Mouse (Mus musculus) hematopoietic multipotent progenitor cell, adult 10-12 weeks (in vitro differentiated cells): ENCODE measurements around the gene Spns1. TPM values are rescaled to one million over a fixed set of nuclear protein-coding genes. Genes with fewer than 3 reads are reported as not detected.

Source experiments
- polyA plus RNA-seq: library from polyadenylated mRNA; stranded (reverse); fragments of >175 nt; gene quantifications from 2 replicates; pipeline ENCODE4 v1.2.3, GENCODE M21; 2012; ENCODE audit warnings: low replicate concordance

The Spns1 gene
- 66.4 and 139 TPM in 2 replicates for polyA plus RNA-seq

GRCm38 (mm10) chr7:126377278-126378158 is at the start of gene Spns1:
Gene Spns1, minus strand, starts transcription at chr7:126377450.

DNA sequence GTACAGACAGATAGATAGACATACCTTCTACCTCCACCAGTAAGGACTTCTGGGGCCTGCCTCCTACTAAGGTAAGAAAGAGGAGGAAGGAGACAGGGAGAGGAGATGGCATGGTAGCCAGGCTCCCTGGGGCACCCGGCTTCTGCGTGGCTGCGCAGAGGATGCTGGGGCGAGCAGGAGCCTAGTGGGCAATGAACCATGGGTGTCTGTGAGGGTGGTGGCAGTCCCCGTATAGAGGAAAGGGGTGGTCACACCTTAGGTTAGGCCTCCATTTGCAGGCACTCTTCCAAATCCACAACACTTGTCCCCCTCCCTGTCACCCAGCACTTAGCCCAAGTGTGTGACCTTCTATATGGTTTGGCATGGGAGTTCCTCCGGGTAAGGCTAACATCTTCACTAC is 37.5 kb upstream of the Spns1 start, which contains the start of gene Cd19:
TSS of gene Cd19 (minus strand) at position 165 of the 400 bp plus-strand sequence.

DNA sequence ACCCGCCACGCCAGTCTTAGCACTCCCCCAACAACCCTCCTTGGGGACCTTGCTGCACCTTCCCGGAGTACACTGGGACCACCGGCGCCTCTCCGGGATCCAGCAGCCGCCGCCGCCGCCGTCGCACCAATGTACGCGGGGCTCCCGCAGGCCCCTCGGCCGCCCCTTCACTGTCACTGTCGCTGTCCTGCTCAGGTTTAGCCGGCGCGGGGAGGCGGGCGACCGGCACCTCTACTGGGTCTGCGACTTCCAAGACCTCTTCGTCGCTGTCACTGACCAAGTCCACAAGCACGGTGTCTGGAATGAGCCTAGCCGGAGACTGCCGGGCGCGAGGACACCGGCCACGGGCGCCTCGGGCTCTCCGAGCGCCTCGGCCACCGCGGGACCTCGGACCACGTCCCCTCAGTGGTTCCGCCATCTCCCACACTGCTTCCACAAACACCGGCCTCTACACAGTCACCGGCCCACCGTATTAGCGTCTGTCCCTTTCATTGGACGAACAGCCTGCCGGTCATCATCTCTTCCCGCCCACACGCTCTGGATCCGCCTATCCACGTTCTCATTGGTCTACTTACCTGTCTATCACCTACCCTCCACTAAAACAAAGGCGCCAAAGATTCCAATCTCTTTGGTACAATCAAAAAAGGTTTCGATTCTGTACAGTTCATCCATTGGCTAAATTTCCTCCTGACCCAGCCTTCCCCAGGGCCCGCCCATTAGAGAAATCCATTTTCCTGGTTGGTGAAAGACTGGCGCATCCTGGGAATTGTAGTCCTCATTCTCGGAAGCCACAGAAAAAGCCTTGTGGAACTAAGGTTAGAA is 19.3 kb upstream of the Spns1 start, which contains the start of gene Nfatc2ip:
TSS of gene Nfatc2ip (minus strand) at position 440 of the 822 bp plus-strand sequence.

GRCm38 (mm10) chr7:126369393-126369792 is 7.9 kb downstream of the Spns1 start, which contains the start of gene Lat:
Gene Lat, minus strand, starts transcription at chr7:126369570.

Other genes with a start within 250 kb of the Spns1 start
- 206 and 227 TPM in 2 replicates for gene Xpo6, start 176.9 kb downstream of the Spns1 start, polyA plus RNA-seq
- 229 and 244 TPM in 2 replicates for gene Sbk1, start 104.8 kb downstream of the Spns1 start, polyA plus RNA-seq
- 188 and 207 TPM in 2 replicates for gene Lat, start 7.9 kb downstream of the Spns1 start, polyA plus RNA-seq
- gene Nfatc2ip, start 19.3 kb upstream of the Spns1 start, polyA plus RNA-seq, result 5.1 and 6.6 TPM in 2 replicates
- 103 and 270 TPM in 2 replicates for gene Cd19, start 37.4 kb upstream of the Spns1 start, polyA plus RNA-seq
- 198 and 348 TPM in 2 replicates for gene Rabep2, start 51.3 kb upstream of the Spns1 start, polyA plus RNA-seq
- 0.20 and 0.94 TPM in 2 replicates for gene Atp2a1, start 85.7 kb upstream of the Spns1 start, polyA plus RNA-seq
- gene Sh2b1, start 98.0 kb upstream of the Spns1 start, polyA plus RNA-seq, result 95.0 and 124 TPM in 2 replicates
- 18.1 and 40.0 TPM in 2 replicates for gene Tufm, start 109.9 kb upstream of the Spns1 start, polyA plus RNA-seq
- gene Atxn2l, start 126.0 kb upstream of the Spns1 start, polyA plus RNA-seq, result 600 and 1,323 TPM in 2 replicates
- gene Eif3c, start 189.0 kb upstream of the Spns1 start, polyA plus RNA-seq, result 43.4 and 50.0 TPM in 2 replicates
- 69.9 and 145 TPM in 2 replicates for gene Apobr, start 207.5 kb upstream of the Spns1 start, polyA plus RNA-seq
- 26.8 and 44.7 TPM in 2 replicates for gene Cln3, start 208.4 kb upstream of the Spns1 start, polyA plus RNA-seq
- 1.3 TPM in 2 replicates for gene Il27, start 217.5 kb upstream of the Spns1 start, polyA plus RNA-seq